Mouse (Mus musculus): Measurements from ENCODE around the gene Kmt2e. TPM values are rescaled to one million over a fixed set of nuclear protein-coding genes. Genes with fewer than 3 reads are reported as not detected.

Gene Kmt2e
- polyA plus RNA-seq, 1 experiment from 2014 or later = 59.5 TPM

- no peak overlapping the region for H3K4me2 ChIP-seq
- no peak overlapping the region for H3K27ac ChIP-seq (ENCODE audit: low read depth, low read length)
- DNase-seq (ENCODE audit: low spot score) (no peak), ATAC-seq (replicated peaks; ENCODE audit: low FRiP score) (no peak)
- peaks cover 2% of the 10 kb centered on the region; the same call in 1 of the 2 replicates for H3K36me3 ChIP-seq (ENCODE audit: control insufficient read depth, insufficient read depth, low read length)
- no peaks in the 10 kb centered on the region for H3K4me1 ChIP-seq (replicated peaks; ENCODE audit: control insufficient read depth, insufficient read depth, low read length)
- H3K9me3 ChIP-seq (ENCODE audit: control insufficient read depth, low read length) = no peaks in the 10 kb centered on the region
- H3K27me3 ChIP-seq (replicated peaks; ENCODE audit: control insufficient read depth, insufficient read depth, low read length) = no peaks in the 10 kb centered on the region
- H3K9ac ChIP-seq (ENCODE audit: low read depth, low read length) = no peak overlapping the region
- 91% methylated on average over 12 of the region's 12 CpGs for WGBS
- H3K4me3 ChIP-seq (ENCODE audit: low read depth, low read length) = no peak overlapping the region
These were observed 28.4 kb upstream of the Kmt2e start for GRCm38 (mm10) chr5:23405666-23406404.

DNA sequence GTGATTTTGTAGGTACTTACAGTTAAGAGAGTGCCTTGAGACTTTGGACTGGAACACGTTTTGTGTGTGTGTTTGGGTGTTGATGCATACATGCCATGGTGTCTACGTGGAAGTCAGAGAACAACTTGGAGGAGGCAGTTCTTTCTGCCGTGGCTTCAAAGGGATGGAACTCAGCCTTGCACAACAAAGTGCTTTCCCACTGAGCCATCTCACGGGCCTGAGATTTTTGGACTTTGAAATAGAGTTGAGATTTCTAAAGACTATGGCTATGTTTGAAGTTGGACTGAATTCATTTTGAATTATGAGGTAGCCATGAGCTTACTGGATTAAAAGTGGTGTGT, 27.9 kb upstream of the Kmt2e start:
- H3K27ac ChIP-seq (ENCODE audit: low read depth, low read length) = no peak overlapping the region
- no peak overlapping the region for H3K9ac ChIP-seq (ENCODE audit: low read depth, low read length)
- ATAC-seq (replicated peaks; ENCODE audit: low FRiP score) = no peak
- peaks cover 2% of the 10 kb centered on the region; the same call in 1 of the 2 replicates for H3K36me3 ChIP-seq (ENCODE audit: control insufficient read depth, insufficient read depth, low read length)
- H3K4me1 ChIP-seq (replicated peaks; ENCODE audit: control insufficient read depth, insufficient read depth, low read length) = no peaks in the 10 kb centered on the region
- no peaks in the 10 kb centered on the region for H3K27me3 ChIP-seq (replicated peaks; ENCODE audit: control insufficient read depth, insufficient read depth, low read length)
- no peak overlapping the region for H3K4me3 ChIP-seq (ENCODE audit: low read depth, low read length)
- H3K4me2 ChIP-seq = no peak overlapping the region
- 79% methylated on average over 4 of the region's 4 CpGs for WGBS
- H3K9me3 ChIP-seq (ENCODE audit: control insufficient read depth, low read length) = no peaks in the 10 kb centered on the region
- DNase-seq (ENCODE audit: low spot score) = no peak

GRCm38 (mm10) chr5:23408106-23408505, 26.1 kb upstream of the Kmt2e start:
- Histone ChIP-seq H3K9me3 (ENCODE audit: control insufficient read depth, low read length) (no peaks in the 10 kb centered on the region), H3K27me3 (replicated peaks; ENCODE audit: control insufficient read depth, insufficient read depth, low read length) (no peaks in the 10 kb centered on the region), H3K4me3 (ENCODE audit: low read depth, low read length) (no peak overlapping the region), H3K27ac (ENCODE audit: low read depth, low read length) (no peak overlapping the region), H3K4me1 (replicated peaks; ENCODE audit: control insufficient read depth, insufficient read depth, low read length) (peaks cover 8% of the 10 kb centered on the region; the same call in 1 of the 2 replicates), H3K36me3 (ENCODE audit: control insufficient read depth, insufficient read depth, low read length) (peaks cover 5% of the 10 kb centered on the region; the same call in 1 of the 2 replicates), H3K9ac (ENCODE audit: low read depth, low read length) (no peak overlapping the region), H3K4me2 (no peak overlapping the region)
- no peak for DNase-seq (ENCODE audit: low spot score)
- 64% methylated on average over 5 of the region's 5 CpGs for WGBS
- no peak for ATAC-seq (replicated peaks; ENCODE audit: low FRiP score)

- WGBS = 51% methylated on average over 9 of the region's 9 CpGs
- DNase-seq (ENCODE audit: low spot score) = no peak
- ATAC-seq (replicated peaks; ENCODE audit: low FRiP score) = no peak
- Histone ChIP-seq H3K36me3 (ENCODE audit: control insufficient read depth, insufficient read depth, low read length) (peaks cover 5% of the 10 kb centered on the region; the same call in 1 of the 2 replicates), H3K4me2 (no peak overlapping the region), H3K9ac (ENCODE audit: low read depth, low read length) (no peak overlapping the region), H3K27me3 (replicated peaks; ENCODE audit: control insufficient read depth, insufficient read depth, low read length) (no peaks in the 10 kb centered on the region), H3K4me1 (replicated peaks; ENCODE audit: control insufficient read depth, insufficient read depth, low read length) (peaks cover 24% of the 10 kb centered on the region), H3K27ac (ENCODE audit: low read depth, low read length) (no peak overlapping the region), H3K4me3 (ENCODE audit: low read depth, low read length) (no peak overlapping the region), H3K9me3 (ENCODE audit: control insufficient read depth, low read length) (no peaks in the 10 kb centered on the region)
These were observed 24.1 kb upstream of the Kmt2e start for GRCm38 (mm10) chr5:23410040-23410717.

DNA sequence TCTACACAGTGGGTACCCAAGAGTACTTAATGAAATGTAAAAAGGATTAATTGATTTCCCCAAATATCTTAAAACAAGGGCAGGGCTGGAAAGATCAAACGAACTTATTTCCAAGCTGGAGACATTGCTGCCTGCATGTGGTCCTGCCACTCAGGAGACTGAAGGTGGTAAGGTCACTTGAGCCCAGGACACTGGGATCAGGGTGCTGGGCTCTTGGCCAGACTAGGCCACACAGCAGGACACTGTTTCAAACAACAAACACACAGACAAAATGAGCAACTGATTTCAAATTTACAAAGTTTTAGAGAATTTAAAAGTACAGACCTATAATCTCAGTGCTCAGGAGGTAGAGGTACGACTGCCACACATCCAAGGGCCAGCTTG, 23.5 kb upstream of the Kmt2e start:
- ATAC-seq (replicated peaks; ENCODE audit: low FRiP score) (no peak), DNase-seq (ENCODE audit: low spot score) (no peak)
- H3K36me3 ChIP-seq (ENCODE audit: control insufficient read depth, insufficient read depth, low read length) = peaks cover 5% of the 10 kb centered on the region; the same call in 1 of the 2 replicates
- H3K27ac ChIP-seq (ENCODE audit: low read depth, low read length) = no peak overlapping the region
- H3K27me3 ChIP-seq (replicated peaks; ENCODE audit: control insufficient read depth, insufficient read depth, low read length) = no peaks in the 10 kb centered on the region
- H3K4me3 ChIP-seq (ENCODE audit: low read depth, low read length) = no peak overlapping the region
- no peak overlapping the region for H3K4me2 ChIP-seq
- peaks cover 29% of the 10 kb centered on the region for H3K4me1 ChIP-seq (replicated peaks; ENCODE audit: control insufficient read depth, insufficient read depth, low read length)
- 71% methylated on average over 2 of the region's 2 CpGs for WGBS
- no peak overlapping the region for H3K9ac ChIP-seq (ENCODE audit: low read depth, low read length)
- H3K9me3 ChIP-seq (ENCODE audit: control insufficient read depth, low read length) = no peaks in the 10 kb centered on the region

- H3K4me1 ChIP-seq (replicated peaks; ENCODE audit: control insufficient read depth, insufficient read depth, low read length) = peaks cover 35% of the 10 kb centered on the region
- H3K4me3 ChIP-seq (ENCODE audit: low read depth, low read length) = no peak overlapping the region
- no peak overlapping the region for H3K27ac ChIP-seq (ENCODE audit: low read depth, low read length)
- H3K36me3 ChIP-seq (ENCODE audit: control insufficient read depth, insufficient read depth, low read length) = peaks cover 2% of the 10 kb centered on the region; the same call in 1 of the 2 replicates
- H3K9ac ChIP-seq (ENCODE audit: low read depth, low read length) = no peak overlapping the region
- no peak for DNase-seq (ENCODE audit: low spot score)
- ATAC-seq (replicated peaks; ENCODE audit: low FRiP score) = no peak
- no peaks in the 10 kb centered on the region for H3K9me3 ChIP-seq (ENCODE audit: control insufficient read depth, low read length)
- no peaks in the 10 kb centered on the region for H3K27me3 ChIP-seq (replicated peaks; ENCODE audit: control insufficient read depth, insufficient read depth, low read length)
- H3K4me2 ChIP-seq = no peak overlapping the region
- WGBS = 85% methylated on average over 10 of the region's 10 CpGs
These were observed 22.6 kb upstream of the Kmt2e start for GRCm38 (mm10) chr5:23411640-23412039.

GRCm38 (mm10) chr5:23412247-23412948, 21.8 kb upstream of the Kmt2e start:
- ATAC-seq (replicated peaks; ENCODE audit: low FRiP score) (no peak), DNase-seq (ENCODE audit: low spot score) (peak; percentile 23)
- Histone ChIP-seq H3K4me1 (replicated peaks; ENCODE audit: control insufficient read depth, insufficient read depth, low read length) (peaks cover 36% of the 10 kb centered on the region), H3K4me2 (no peak overlapping the region), H3K27ac (ENCODE audit: low read depth, low read length) (no peak overlapping the region), H3K9ac (ENCODE audit: low read depth, low read length) (no peak overlapping the region), H3K9me3 (ENCODE audit: control insufficient read depth, low read length) (no peaks in the 10 kb centered on the region), H3K27me3 (replicated peaks; ENCODE audit: control insufficient read depth, insufficient read depth, low read length) (no peaks in the 10 kb centered on the region), H3K36me3 (ENCODE audit: control insufficient read depth, insufficient read depth, low read length) (peaks cover 2% of the 10 kb centered on the region; the same call in 1 of the 2 replicates), H3K4me3 (ENCODE audit: low read depth, low read length) (no peak overlapping the region)
- WGBS = 65% methylated on average over 5 of the region's 5 CpGs

DNA sequence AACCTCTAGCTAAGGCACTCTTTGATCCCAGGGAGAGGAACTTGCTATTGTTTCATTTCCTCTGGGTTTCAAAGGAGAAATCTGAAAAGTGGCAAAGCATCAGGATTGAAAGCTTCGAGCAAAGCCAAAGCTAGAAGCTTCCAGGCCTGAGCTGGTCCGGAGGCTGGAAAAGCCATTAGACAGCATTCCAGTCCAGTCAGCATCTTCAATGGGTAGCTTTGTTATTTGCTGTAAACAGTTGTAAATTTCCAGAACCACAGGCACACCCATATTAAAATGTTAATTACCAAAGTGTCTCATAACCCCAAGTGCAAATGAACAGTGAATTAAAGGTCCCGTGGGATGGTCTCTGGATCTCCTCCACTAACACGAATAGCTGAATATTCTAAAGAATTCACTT, 21.2 kb upstream of the Kmt2e start:
- Histone ChIP-seq H3K9ac (ENCODE audit: low read depth, low read length) (no peak overlapping the region), H3K36me3 (ENCODE audit: control insufficient read depth, insufficient read depth, low read length) (peaks cover 2% of the 10 kb centered on the region; the same call in 1 of the 2 replicates), H3K4me2 (no peak overlapping the region), H3K9me3 (ENCODE audit: control insufficient read depth, low read length) (no peaks in the 10 kb centered on the region), H3K27ac (ENCODE audit: low read depth, low read length) (no peak overlapping the region), H3K4me1 (replicated peaks; ENCODE audit: control insufficient read depth, insufficient read depth, low read length) (peaks cover 41% of the 10 kb centered on the region), H3K4me3 (ENCODE audit: low read depth, low read length) (no peak overlapping the region), H3K27me3 (replicated peaks; ENCODE audit: control insufficient read depth, insufficient read depth, low read length) (no peaks in the 10 kb centered on the region)
- peak; percentile 18 for DNase-seq (ENCODE audit: low spot score)
- no peak for ATAC-seq (replicated peaks; ENCODE audit: low FRiP score)
- WGBS = 80% methylated on average over 4 of the region's 4 CpGs

Data from liver, embryonic 11.5 days (tissue).